Mouse (Mus musculus): ENCODE measurements around the gene Aurkc. TPM values are rescaled to one million over a fixed set of nuclear protein-coding genes. Genes with fewer than 3 reads are reported as not detected.

Gene Aurkc
- polyA plus RNA-seq (2012; rRNA removed) = not detected in 2 replicates

GRCm38 (mm10) chr7:6995251-6995650, at the start of gene Aurkc:
Gene Aurkc (plus strand): TSS chr7:6995300.

Other genes with a start within 250 kb of the Aurkc start
- gene Zfp954, start 126.2 kb downstream of the Aurkc start, polyA plus RNA-seq (2012; rRNA removed) = 17.8 and 20.4 TPM in 2 replicates
- gene Zfp773, start 141.5 kb downstream of the Aurkc start, polyA plus RNA-seq (2012; rRNA removed) = 5.6 and 6.9 TPM in 2 replicates
- 2.8 and 3.5 TPM in 2 replicates for gene Zfp418, start 176.0 kb downstream of the Aurkc start, polyA plus RNA-seq (2012; rRNA removed)
- 10.1 and 11.8 TPM in 2 replicates for gene Zfp772, start 214.7 kb downstream of the Aurkc start, polyA plus RNA-seq (2012; rRNA removed)

All from central nervous system, embryonic 14 days (tissue).